Mouse (Mus musculus) embryonic fibroblast, embryonic 13.5 days (primary cell): ENCODE measurements around the gene Zfp398.

Source experiments
- CTCF ChIP-seq: IDR thresholded peaks from 2 replicates; pipeline ENCODE4 v1.5.1; 2011; ENCODE audit warnings: mild to moderate bottlenecking, control low read depth, low read length, moderate library complexity, borderline replicate concordance; ENCODE audit not compliant: insufficient read depth
- POLR2A ChIP-seq: IDR thresholded peaks from 2 replicates; pipeline ENCODE4 v1.6.1; 2011; ENCODE audit warnings: low read depth, mild to moderate bottlenecking, control low read depth, low read length, moderate library complexity

DNA sequence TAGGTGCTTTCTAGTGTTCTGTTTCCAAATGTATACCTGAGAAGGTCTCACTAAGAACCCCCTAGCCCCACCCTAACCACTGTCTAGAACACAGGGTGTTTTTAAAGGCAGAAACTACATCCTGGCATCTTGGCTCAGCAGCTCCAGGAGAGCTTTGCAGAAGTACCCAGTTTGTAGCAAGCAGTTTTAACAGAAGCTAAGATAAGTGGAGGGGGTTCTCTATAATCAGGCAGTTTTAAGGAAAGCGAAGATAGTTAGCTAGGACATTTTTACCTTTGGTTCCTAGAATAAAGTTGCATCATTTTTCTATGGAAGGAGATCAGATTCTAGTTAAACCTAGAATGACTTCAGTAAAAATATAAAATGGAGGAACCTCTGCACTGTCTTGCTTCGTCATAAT, 6.4 kb downstream of the Zfp398 start:
- TF ChIP-seq POLR2A = no peak
- TF ChIP-seq CTCF = no peak
